Mouse (Mus musculus): ENCODE data around the gene H60b. TPM values are rescaled to one million over a fixed set of nuclear protein-coding genes. Genes with fewer than 3 reads are reported as not detected.

The H60b gene
- total and polyA plus RNA-seq, 3 experiments, result not detected

GRCm38 (mm10) chr10:22297033-22297762 is 138.8 kb downstream of the H60b start:
- Histone ChIP-seq H3K9ac (ENCODE audit: insufficient read depth, low read depth) (no peak overlapping the region), H3K4me3 (replicated peaks in 1 of 3; ENCODE audit: low read depth in 2 of 3, low read length in 2 of 3, poor library complexity in 1 of 3) (no peak overlapping the region), H3K4me2 (ENCODE audit: insufficient read depth, low read depth, poor library complexity, severe bottlenecking) (no peak overlapping the region), H3K4me1 (ENCODE audit: control insufficient read depth in 1 of 2, insufficient read depth in 2 of 2) (peaks cover 15 to 83% of the 10 kb centered on the region in 2 experiments), H3K9me3 (replicated peaks; ENCODE audit: low read length) (no peaks in the 10 kb centered on the region), H3K36me3 (replicated peaks in 1 of 2; ENCODE audit: control insufficient read depth in 1 of 2, insufficient read depth in 1 of 2, low read length in 1 of 2) (peaks cover 9 to 53% of the 10 kb centered on the region in 2 experiments), H3K27me3 (replicated peaks) (no peaks in the 10 kb centered on the region), H3K79me2 (replicated peaks; ENCODE audit: control insufficient read depth, extremely low read depth, insufficient read depth, poor library complexity, severe bottlenecking) (no peaks in the 10 kb centered on the region), H3K27ac (ENCODE audit: insufficient read depth, low read depth) (no peak overlapping the region)
- dilution Hi-C loops (cut with MboI; ENCODE audit: extremely low pct_ligation_motif_present, extremely low pct_unique_long_range_greater_than_20kb, low sequenced_read_pairs), result no loop called here
- in situ Hi-C loops (cut with MboI; ENCODE audit: low pct_ligation_motif_present, low pct_unique_long_range_greater_than_20kb, low sequenced_read_pairs), result no loop called here
- TF ChIP-seq GABPA (IDR thresholded peaks at IDR 0.05; ENCODE audit: insufficient replicate concordance, low read depth, low read length), result no peak
- no peak for TF ChIP-seq MYC (IDR thresholded peaks at IDR 0.05; ENCODE audit: low read depth, low read length)
- TF ChIP-seq ZKSCAN1 (IDR thresholded peaks at IDR 0.05; ENCODE audit: borderline replicate concordance, low read depth, low read length), result no peak
- no peak for TF ChIP-seq JUN (IDR thresholded peaks at IDR 0.05; ENCODE audit: insufficient read depth, low read depth, low read length)
- peak; percentile 61; the same call in 1 of the 2 replicates for TF ChIP-seq MAFK (IDR thresholded peaks at IDR 0.05; ENCODE audit: insufficient replicate concordance, low read length)
- DNase-seq (ENCODE audit: extremely low read depth), result no peak

GRCm38 (mm10) chr10:22297766-22298461 is 139.5 kb downstream of the H60b start:
- H3K4me2 ChIP-seq (ENCODE audit: insufficient read depth, low read depth, poor library complexity, severe bottlenecking), result no peak overlapping the region
- H3K27ac ChIP-seq (ENCODE audit: insufficient read depth, low read depth), result no peak overlapping the region
- H3K36me3 ChIP-seq (replicated peaks in 1 of 2; ENCODE audit: control insufficient read depth in 1 of 2, insufficient read depth in 1 of 2, low read length in 1 of 2), result peaks cover 9 to 53% of the 10 kb centered on the region in 2 experiments
- H3K9me3 ChIP-seq (replicated peaks; ENCODE audit: low read length), result no peaks in the 10 kb centered on the region
- in situ Hi-C loops (cut with MboI; ENCODE audit: low pct_ligation_motif_present, low pct_unique_long_range_greater_than_20kb, low sequenced_read_pairs), result no loop called here
- dilution Hi-C loops (cut with MboI; ENCODE audit: extremely low pct_ligation_motif_present, extremely low pct_unique_long_range_greater_than_20kb, low sequenced_read_pairs), result no loop called here
- no peaks in the 10 kb centered on the region for H3K27me3 ChIP-seq (replicated peaks)
- TF ChIP-seq UBTF (IDR thresholded peaks at IDR 0.05; ENCODE audit: low read depth, low read length), result no peak
- TF ChIP-seq SIN3A (IDR thresholded peaks at IDR 0.05; ENCODE audit: low read length), result no peak
- TF ChIP-seq CTCF (conservative IDR thresholded peaks at IDR 0.05 in 1 of 2, IDR thresholded peaks at IDR 0.05 in 1 of 2; ENCODE audit: low read depth in 2 of 2, low read length in 2 of 2), result no peak
- no peak for TF ChIP-seq ZC3H11A (IDR thresholded peaks at IDR 0.05; ENCODE audit: low read depth, low read length)
- TF ChIP-seq NELFE (IDR thresholded peaks at IDR 0.05; ENCODE audit: low read depth, low read length), result no peak
- TF ChIP-seq USF2 (conservative IDR thresholded peaks at IDR 0.05; ENCODE audit: low read depth, low read length), result no peak
- no peak for TF ChIP-seq NRF1 (IDR thresholded peaks at IDR 0.05; ENCODE audit: low read depth, low read length)
- TF ChIP-seq BHLHE40 (IDR thresholded peaks at IDR 0.05; ENCODE audit: low read depth, low read length), result no peak
- TF ChIP-seq TCF12 (IDR thresholded peaks at IDR 0.05; ENCODE audit: low read depth, low read length), result no peak
- 0 out of 2 replicates have a peak, but pooled peaks have one; percentile 31 for TF ChIP-seq JUND (conservative IDR thresholded peaks at IDR 0.05; ENCODE audit: low read depth, low read length)
- TF ChIP-seq ZNF384 (IDR thresholded peaks at IDR 0.05; ENCODE audit: low read depth, low read length), result no peak
- TF ChIP-seq IRF4 (IDR thresholded peaks at IDR 0.05; ENCODE audit: low read depth, low read length), result peak; percentile 44; the same call in 1 of the 2 replicates
- TF ChIP-seq GABPA (IDR thresholded peaks at IDR 0.05; ENCODE audit: insufficient replicate concordance, low read depth, low read length), result no peak
- no peak for TF ChIP-seq CHD2 (IDR thresholded peaks at IDR 0.05; ENCODE audit: low read length)
- TF ChIP-seq MAZ (IDR thresholded peaks at IDR 0.05; ENCODE audit: low read depth, low read length), result no peak
- 0 out of 2 replicates have a peak, but pooled peaks have one; percentile 30 for TF ChIP-seq EP300 (IDR thresholded peaks at IDR 0.05; ENCODE audit: low read length)
- TF ChIP-seq MXI1 (IDR thresholded peaks at IDR 0.05; ENCODE audit: low read depth, low read length), result no peak
- DNase-seq (ENCODE audit: extremely low read depth), result no peak
- H3K4me3 ChIP-seq (replicated peaks in 1 of 3; ENCODE audit: low read depth in 2 of 3, low read length in 2 of 3, poor library complexity in 1 of 3), result no peak overlapping the region
- no peak overlapping the region for H3K9ac ChIP-seq (ENCODE audit: insufficient read depth, low read depth)
- H3K4me1 ChIP-seq (ENCODE audit: control insufficient read depth in 1 of 2, insufficient read depth in 2 of 2), result peaks cover 15 to 86% of the 10 kb centered on the region in 2 experiments
- H3K79me2 ChIP-seq (replicated peaks; ENCODE audit: control insufficient read depth, extremely low read depth, insufficient read depth, poor library complexity, severe bottlenecking), result no peaks in the 10 kb centered on the region
